Mouse (Mus musculus): ENCODE results near the gene Mpig6b.

Gene Mpig6b

DNA sequence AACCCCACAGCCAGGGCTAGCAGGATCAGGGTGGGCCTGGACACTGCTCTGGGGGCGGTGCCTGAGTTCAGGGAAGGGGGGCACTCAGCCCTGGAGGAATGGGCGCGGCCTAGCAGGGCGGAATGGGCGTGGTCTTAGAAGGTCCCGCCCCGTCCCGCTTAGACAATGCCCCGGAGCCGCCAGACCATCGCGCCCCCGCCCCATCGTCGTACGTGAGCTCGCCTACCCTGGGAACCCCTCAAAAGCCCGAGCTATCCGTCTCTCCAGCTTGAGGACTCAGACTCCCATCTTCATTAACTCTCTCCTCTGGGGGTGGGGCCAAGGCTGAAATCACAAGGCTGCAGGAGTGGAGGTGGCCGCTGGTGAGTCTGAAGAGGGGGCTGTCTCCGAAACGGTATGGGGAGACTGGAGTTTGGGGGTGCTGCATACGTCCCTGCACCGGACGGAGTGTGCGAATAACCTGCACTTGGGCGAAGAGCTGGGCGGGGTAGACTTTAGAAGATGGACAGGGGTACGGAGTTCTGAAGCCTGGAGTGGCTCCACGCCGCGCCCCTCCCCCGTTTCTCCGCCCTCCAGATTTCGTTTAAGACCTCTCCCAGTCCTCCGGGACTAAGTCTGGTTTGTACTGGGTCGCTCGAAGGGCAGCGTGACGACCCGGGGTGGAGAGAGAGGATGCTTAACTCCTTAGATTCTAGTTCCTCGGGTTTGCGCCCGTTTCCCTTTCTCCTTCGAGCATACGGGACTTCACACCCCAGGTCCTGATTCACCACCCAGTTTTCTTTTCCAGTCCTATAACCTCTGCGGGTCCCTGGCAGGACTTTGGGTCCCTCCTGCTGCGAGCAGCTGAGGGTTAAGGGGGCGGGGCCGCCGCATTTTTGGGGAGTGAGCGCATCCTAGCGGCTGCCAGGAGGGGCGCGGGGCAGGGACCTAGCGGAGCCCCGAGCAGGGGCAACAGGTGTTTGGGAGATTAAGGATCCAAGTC lies 6.8 kb downstream of the Mpig6b start, which contains the start of gene Ddah2:
TSS of gene Ddah2 (plus strand) at position 125 of the 982 bp plus-strand sequence.
- DNase-seq (ENCODE audit: low read depth): peak; percentile 90

DNA sequence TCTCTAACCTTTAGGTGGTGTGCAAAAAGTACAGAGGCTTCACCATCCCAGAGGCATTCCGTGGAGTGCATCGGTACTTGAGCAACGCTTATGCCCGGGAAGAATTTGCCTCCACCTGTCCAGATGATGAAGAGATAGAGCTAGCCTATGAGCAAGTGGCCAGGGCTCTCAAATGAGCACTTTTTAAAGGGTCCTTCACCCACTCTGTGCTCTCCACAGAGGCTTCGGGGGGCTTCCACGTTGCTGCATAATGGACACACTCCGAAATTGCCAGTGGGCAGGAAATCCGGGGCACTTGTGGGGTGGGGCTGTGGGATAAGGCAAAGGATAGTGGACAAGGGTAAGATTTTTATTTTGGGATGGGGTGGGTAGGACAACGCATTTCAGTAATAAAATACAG lies 7.7 kb downstream of the Mpig6b start:
- no peak for DNase-seq (ENCODE audit: low read depth)

DNA sequence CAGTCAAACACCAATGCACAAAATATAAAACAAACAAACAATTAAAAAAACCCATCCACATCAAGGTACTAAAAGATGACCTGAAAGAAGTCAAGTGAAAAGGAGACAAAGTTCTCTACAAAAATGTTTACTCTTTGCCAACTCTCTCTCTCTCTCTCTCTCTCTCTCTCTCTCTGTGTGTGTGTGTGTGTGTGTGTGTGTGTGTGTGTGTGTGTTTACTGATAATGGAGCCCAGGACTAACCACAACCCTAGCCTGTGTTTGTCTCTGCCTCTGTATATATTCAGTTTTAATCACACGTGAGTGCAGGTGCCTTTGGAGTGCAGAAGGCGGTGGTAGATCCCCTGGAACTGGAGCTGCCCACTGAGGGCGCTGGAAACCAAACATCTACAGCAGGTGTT lies 8.9 kb downstream of the Mpig6b start:
- DNase-seq (ENCODE audit: low read depth): no peak

DNA sequence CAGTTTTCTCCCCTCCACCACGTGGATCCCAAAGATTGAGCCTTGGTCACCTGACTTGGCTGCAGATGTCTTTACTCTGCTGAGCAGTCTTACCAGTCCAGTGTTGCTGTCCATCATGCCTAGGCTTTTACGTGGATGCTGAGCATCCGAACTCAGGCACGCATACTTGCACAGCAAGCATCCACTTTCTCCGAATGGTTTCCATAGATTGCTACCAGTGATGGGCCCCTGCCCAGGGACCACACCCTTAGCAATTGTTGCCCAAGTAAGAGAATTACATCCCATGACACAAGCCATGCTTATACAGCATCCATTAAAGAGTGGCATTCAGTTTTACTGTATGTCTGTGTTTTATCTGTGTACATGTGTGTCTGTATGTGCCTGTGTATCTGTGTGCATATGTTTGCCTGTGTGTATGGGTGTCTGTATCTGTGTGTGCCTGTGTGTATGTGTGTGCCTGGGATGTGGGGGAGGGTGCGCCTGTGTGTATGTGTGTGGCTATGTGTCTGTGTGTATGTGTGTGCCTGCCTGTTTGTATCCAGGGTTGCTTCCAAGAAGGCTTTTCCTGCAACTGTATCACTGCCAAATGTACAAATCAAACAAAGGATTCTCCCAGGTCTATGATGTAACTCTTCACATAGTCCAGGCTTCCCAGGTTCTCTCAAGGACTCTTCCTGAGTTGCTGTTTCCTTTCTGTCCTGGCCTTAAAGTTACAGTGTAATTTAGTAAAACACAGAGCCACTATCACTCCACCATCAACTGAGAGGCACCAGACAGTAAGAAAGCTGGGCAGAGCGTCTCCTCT lies 10.1 kb downstream of the Mpig6b start:
- no peak for DNase-seq (ENCODE audit: low read depth)

DNA sequence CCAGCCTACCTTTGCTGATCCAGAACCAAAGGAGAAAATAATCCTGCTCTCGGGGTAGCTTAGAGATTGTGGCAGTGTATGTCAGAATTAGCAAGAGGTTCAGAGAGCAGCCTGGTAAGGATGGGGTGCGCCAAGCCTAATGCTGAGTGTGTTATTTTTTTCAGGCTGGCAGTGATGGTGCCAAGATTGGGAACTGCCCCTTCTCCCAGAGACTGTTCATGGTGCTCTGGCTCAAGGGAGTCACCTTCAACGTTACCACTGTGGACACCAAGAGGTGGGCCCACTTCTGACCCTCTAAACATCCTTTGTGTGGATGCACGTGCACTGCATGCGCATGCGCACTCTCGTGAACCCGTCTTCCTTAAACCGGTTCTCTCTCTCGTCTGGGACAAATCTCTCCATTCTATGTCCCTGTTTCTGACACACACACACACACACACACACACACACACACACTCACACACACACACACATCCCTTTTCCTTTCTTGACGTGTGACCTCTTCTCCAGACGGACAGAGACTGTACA lies 13.6 kb downstream of the Mpig6b start:
- no peak for DNase-seq (ENCODE audit: low read depth)

DNA sequence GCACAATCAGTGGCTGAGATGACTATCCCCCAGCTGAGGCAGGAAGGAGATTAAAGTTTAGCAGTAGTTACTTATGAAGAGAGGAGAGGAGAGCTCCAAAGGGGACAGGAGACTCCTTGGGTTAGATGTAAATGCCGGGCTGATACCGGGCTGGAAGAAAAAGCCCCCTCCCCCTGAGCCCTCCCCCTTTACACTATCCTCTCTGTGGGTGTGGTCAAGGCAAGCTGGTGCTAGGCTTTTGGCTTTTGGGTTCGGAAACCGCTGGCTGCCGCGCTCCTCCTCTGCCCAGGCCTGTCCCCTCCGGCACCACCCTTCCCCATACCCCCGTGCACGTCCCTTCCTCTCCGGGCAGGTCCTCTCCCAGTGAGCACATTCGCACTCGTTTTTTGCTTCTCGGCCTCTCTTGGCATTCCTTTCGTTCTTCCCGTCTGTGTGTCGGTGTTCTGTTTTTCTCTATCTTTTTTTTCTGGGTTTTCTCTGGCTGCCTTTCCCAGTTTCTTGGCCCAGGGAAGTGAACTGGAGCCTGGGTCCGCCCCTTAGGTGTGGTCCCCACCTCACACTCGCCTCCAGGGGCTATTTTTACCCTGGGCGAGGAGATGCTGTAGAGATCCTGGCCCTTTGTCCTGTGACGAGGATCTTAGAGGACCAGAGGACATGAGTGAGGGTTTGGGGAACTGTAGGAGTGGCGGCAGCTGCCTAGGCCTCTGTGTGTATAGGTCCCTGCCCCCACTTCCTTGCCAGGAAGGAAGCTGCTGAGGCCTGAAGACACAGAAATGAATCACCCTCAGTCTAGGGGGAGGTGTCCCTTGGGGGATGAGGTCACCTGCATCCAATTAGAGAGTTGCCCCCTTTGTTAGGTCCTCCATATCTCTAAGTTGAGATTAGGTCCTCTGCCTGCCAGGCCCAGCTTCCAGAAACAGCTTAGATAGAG lies 14.6 kb downstream of the Mpig6b start:
- DNase-seq (ENCODE audit: low read depth): peak; percentile 80

DNA sequence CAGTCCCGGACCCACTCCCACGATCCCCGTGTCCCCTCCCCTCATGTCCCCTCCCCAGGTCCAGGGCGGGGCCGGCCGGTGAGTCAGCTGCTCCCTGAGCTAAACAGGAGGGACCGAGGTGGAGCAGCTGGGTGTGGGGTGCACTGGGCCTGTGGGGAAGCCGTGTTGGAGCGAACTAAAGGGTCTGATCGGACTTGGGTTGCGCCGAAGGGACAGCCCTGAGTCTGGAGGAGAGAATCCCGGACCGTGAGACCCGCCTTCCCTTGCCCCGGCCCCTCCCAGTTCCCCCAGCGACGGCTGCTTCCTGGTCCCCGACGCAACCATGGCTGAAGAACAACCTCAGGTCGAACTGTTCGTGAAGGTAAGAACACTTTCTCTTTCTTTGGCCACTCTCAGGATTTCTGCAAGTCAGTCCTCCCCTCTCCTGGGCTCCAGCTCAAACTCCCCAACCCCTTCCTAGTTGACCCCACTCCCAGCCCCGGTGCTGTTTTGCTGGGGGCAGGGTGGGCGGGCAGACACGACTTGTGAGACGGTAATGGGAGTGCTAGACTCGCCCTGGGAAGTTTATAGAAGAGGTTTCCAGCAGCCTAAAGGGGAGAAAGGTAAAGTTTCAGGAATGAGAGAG lies 15.7 kb downstream of the Mpig6b start:
- peak; percentile 70 for DNase-seq (ENCODE audit: low read depth)

DNA sequence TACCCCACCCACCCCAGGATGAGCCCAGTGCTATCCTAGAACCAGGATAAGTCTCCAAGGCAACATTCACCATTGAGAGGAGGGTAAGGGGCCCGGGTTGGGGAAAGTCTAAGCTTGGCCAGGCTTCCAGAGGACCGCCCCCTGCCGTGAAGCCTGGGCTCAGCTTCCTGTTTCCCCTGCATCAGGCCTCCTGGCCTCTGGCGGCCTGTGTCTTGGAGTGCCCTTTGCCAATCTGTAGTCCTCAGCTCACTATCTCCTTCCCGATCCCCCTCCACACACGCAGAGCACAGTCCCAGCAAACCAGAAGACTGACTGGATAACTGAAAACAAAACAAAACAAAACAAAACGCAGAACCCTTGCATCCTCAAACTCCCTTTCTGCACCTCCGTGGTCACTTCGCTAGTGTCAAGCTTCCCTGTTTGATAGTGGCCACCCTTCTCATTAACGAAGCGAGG lies 16.4 kb downstream of the Mpig6b start, which contains the start of gene Clic1:
TSS of gene Clic1 (plus strand) at position 406 of the 456 bp plus-strand sequence.
- peak; percentile 53 for DNase-seq (ENCODE audit: low read depth)

DNA sequence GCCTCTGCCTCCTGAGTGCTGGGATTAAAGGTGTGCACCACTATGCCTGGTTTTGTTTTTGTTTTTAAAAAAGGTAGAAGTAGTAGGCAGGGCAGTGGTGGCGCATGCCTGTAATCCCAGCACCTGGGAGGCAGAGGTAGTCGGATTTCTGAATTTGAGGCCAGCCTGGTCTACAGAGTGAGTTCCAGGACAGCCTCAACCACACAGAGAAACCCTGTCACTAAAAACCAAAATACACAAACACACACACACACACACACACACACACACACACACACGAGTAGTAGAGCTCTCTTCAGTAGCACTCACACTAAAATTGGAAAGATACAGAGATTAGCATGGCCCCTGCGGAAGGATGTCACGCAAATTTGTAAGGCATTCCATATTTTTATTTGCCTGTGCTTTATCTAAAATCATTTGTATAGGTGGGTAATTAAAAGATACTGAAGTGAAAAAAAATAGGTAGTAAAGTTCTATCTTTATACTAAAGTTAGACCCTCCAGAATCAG lies 17.0 kb downstream of the Mpig6b start:
- peak; percentile 31 for DNase-seq (ENCODE audit: low read depth)

DNA sequence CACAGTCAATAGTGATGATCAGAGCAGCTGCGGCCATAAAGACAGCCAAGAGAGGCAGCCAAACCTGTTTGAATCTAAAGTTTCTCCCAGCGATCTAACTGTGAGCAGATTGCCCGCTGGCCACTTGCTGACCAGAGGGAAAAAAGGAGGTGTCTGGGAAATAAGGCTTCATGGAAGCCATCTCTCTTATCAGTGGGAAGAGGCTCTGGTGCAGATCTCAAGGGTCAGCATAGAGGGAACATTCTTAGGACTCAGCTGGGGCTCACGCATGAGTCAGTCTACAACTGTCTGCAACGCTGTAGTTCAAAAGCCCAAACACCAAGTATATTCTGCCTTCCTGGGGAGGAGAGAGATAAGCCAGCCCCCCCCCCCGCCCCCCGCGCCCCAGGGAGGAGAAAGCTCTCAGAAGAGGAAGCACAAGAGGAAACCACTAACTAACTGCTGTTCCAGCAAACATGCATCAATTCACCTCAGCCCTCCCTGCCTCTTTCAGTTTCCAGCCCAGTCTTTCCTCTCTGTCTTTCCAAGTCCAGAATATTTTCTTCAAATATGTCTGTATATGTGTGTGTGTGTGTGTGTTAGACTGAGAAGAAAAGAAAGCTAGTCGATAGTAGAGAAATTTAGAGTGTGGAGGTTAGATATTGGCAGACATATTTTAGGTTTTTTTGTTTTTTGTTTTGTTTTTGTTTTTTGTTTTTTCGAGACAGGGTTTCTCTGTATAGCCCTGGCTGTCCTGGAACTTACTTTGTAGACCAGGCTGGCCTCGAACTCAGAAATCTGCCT lies 17.6 kb downstream of the Mpig6b start:
- peak; percentile 75 for DNase-seq (ENCODE audit: low read depth)

DNA sequence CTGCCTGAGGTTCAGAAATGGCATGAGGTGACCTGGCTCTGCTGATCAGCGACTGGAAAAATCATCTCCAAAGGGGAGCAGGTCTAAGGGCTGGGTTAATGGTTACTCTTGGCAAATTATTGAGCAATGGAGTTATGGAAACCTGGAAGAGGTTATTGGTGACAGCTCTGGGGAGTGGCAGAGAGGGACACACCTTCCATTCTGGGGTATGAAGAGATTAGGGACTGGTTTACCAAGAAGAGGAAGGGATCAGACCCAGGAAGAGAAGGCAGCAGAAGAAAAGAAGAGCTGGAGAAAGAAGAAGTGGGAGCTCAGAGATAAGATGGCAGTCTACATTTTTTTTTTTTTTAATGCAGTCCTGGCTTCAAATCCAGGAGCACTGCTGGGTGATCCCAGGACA lies 18.3 kb downstream of the Mpig6b start:
- peak; percentile 27 for DNase-seq (ENCODE audit: low read depth)

DNA sequence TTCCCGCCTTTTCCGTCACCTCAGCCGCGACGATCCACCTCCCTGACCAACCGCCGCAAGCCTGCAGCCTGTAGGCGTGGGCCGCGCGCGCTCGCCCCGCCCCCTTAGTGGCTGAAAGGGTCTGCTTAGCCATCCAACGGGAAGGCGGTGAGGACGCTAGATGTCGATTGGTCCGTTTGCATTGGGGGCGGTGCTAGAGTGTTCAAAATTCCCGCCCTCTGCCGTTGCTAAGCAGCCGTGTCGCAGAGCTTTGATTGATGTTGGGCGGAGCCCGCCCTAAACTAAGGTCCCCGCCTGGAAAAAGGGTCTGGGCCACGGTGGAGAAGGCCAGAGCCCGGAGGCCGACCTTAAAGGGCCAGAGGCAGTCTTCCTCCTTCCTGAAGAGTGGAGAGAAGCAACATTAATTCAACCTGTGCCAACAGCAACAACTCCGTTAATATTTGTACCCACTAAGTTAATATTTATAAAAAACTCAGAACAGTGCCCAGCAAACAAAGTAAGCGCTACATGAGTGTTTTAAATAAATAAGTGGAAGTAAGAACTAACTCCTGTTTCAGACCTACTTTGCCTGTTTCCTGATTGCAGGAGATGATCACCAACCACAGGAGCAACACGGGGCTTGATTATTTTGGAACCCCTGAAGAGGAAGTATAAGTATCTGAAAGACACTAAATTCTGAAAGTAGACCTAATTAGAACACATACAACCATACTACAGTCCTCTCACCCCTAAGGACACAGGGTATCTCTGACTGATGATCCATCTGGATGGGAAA lies 19.1 kb downstream of the Mpig6b start, which contains the start of gene Msh5:
TSS of gene Msh5 (minus strand) at position 65 of the 775 bp plus-strand sequence.
- peak; percentile 98 for DNase-seq (ENCODE audit: low read depth)

DNA sequence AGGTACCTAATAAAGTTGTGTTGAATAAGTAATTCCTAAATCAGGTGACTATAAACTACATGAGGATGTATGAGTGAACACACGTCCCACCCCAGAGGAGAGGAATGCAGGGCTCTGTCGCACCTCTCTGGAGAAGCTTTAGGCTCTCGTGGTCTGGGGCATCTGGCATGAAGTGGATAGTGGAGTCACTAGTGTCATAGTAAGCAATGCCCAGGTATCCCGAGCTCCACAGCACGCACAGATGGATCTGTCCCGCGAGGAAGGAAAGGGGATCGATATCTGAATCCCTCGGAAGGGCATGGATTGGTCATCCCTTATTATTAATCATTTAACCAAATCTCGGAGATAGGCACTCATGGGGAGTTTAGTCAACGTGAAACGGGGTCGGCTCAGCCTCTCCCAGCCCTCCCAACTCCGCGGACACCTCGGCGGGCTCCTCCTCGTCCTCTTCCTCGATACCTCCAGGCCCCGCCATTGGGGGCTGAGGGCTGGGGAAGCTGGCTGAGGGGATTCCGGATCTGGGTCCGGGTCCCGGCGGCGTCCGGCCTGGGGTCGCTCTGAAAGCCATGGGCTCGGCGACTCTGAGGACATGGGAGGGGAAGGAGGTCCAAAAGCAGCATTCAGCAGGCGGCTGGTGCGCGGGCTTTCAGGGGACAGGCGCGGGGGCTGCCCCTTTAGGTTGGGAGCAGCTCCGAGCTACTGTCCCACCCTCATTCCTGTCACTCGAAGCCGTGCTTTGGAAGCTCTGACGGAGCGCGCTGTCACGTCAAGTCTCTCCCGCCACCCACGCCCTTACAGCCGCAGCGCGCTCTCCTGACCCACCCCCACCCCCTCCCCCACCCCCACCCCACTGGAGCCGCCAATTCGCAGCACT lies 19.9 kb downstream of the Mpig6b start:
- no peak for DNase-seq (ENCODE audit: low read depth)

DNA sequence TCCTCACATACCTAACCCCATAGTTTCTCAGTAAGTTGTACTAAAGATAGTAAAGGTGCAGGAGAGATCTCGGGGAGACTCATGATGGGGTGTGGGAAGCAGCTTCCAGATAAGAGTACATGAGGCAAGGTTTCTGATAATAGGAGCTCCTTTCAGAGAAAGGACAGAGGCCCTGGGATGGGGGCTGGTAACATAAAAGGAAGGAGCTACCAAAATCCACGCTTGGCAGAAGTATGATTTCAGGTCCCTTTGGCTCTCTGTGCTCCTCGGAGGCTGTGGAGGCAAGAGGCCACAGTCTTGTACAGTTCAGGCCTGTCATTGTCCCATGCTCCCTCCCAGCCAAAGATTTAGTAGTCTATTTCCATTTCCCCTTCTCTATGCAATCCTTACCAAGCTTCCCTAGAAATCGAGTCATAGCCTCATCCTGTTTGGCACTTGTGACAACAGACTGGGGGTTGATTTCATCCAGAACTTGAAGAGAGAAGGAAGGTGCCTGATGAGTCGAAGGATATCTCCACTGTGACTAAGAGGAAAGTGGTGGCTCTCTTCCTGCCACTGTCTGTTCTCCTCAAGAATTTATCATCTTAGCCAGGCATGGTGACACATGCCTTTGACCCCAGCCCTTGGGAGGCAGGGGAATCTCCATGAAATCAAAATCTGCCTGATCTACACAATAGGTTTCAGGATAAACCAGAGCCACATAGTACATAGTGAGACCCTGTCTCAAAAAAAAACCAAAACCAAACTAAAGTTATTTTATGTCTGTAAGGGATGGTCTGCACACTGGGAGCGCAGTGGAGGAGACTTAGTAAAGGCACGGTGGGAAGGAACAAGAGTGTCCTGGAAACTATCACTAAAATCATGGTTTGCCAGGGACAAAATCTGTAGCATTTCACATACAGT lies 20.8 kb downstream of the Mpig6b start:
- no peak for DNase-seq (ENCODE audit: low read depth)

DNA sequence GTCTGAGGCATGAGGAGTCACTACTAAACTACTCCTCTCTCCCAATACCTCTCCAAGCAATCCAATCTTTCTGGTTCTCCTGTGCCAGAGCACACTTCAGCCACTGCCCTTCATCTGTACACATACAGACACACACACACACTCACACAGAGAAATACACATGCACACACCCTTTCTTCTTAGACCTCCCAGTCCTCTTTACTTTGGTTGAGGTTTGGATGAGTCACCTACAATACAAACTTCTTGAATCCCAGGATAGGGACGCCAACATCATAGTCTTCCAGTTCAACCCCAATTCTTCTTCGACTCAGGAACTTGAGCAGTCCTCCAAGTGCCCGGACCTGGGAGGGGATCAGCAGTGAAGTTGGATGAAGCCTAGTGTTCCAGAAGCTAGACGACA lies 22.2 kb downstream of the Mpig6b start:
- no peak for DNase-seq (ENCODE audit: low read depth)

DNA sequence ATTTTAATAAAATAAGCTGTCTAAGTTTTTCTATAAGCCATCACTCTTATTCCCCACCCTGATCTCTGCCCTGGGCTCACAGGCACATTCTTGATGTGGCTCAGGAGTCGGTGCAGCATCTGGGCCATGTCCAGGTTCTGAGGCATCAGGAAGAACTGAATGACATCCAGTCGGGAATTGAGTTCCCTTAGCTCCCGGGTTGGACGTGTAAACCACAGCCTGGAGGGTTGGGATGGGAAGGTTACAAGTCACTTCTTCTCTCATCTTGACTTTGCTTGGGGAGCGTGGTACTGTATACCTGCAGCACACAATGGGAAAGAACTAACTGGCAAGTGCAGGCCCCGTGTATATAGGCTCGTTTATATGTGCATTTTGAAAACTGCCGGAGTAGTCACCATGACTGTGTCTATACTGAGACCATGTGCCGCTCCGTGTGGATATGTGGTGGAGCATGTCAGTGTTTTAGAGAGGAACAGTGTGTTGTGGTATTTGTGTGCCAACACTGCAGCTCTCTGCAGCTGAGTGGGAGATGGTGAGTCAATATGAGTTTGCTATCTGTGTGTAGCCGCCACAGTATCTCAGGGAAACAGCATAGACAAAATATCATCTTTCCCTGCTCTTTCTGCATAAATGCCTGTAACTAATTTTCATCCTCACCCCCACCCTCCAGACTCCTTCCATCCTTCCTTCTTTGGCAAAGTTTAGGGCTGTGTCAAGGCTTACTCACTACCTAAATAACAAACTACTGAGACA lies 26.7 kb downstream of the Mpig6b start:
- no peak for DNase-seq (ENCODE audit: low read depth)

All from naive thymus-derived CD4-positive, alpha-beta T cell, adult 2 months (primary cell).